Mouse (Mus musculus): ENCODE results near the gene Myo1b. TPM values are rescaled to one million over a fixed set of nuclear protein-coding genes. Genes with fewer than 3 reads are reported as not detected.

The Myo1b gene
- polyA plus RNA-seq, 1 experiment = 1.0 TPM

DNA sequence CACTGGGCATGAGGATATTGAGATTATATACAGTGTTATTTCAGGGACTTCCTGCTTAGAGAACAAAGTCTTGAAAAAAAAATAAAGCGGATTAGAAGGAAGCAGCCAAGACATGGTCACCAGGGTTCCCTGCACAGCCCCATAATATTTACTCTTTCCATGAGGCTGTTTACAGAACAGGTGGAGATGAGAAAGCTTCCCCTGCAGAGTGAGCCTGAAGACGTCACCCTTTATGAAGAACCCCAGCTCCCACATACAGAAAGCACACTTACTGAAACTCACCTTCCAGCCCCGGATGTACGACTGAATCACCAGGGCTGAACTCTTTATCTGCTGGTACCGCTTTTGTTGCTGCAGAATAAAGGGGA is 145.4 kb downstream of the Myo1b start:
- TF ChIP-seq POLR2A (IDR thresholded peaks at IDR 0.05; ENCODE audit: low read depth, low read length) (no peak), CTCF (IDR thresholded peaks at IDR 0.05; ENCODE audit: extremely low read depth, insufficient read depth, insufficient read length, insufficient replicate concordance) (no peak)
- DNase-seq (ENCODE audit: low read depth in 1 of 2, low spot score in 2 of 2) = no peak
- 88% methylated on average over 5 of the region's 5 CpGs for WGBS
- Histone ChIP-seq H3K27ac (ENCODE audit: insufficient read depth, low read length) (no peak overlapping the region), H3K4me3 (ENCODE audit: extremely low read depth, insufficient read depth, insufficient read length) (no peak overlapping the region), H3K27me3 (ENCODE audit: control insufficient read depth, insufficient read depth, low read length) (no peaks in the 10 kb centered on the region), H3K4me1 (ENCODE audit: control insufficient read depth, insufficient read depth, insufficient read length) (no peaks in the 10 kb centered on the region), H3K36me3 (ENCODE audit: control insufficient read depth, insufficient read depth, low read length) (no peaks in the 10 kb centered on the region)

DNA sequence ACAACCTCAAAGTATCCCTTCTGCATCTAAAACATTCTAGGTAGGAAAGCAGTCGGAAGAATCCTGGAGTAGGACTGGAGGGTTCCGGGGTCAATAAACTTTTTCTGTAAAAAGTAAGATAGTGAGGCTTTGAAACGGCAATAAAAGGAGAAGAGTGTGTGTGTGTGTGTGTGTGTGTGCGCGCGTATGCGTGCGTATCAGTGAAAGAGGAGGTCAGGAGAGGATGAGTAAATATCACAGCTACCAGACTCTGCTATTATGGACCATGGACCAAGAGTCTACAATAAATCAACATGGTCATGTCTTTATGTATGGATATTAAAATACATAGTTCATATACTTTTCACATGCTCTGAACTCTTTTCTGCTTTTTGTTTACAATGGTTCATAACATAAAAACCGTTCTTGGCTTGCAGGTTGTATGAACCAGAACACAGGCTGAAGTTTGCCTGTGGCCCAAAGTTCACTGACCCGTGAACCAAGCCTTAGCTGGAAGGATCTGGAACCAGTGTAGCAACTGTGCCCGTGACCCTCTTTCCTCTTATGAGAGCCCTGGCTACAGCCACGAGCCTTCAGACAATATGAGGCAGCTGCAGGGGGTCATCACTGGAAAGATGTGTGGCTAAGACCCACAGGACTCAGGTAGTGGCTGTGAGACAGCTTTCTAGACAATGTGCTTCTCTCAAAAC is 145.9 kb downstream of the Myo1b start:
- 93% methylated on average over 12 of the region's 12 CpGs for WGBS
- H3K36me3 ChIP-seq (ENCODE audit: control insufficient read depth, insufficient read depth, low read length) = no peaks in the 10 kb centered on the region
- H3K27ac ChIP-seq (ENCODE audit: insufficient read depth, low read length) = no peak overlapping the region
- no peak for TF ChIP-seq POLR2A (IDR thresholded peaks at IDR 0.05; ENCODE audit: low read depth, low read length)
- TF ChIP-seq CTCF (IDR thresholded peaks at IDR 0.05; ENCODE audit: extremely low read depth, insufficient read depth, insufficient read length, insufficient replicate concordance) = no peak
- no peak for DNase-seq (ENCODE audit: low read depth in 1 of 2, low spot score in 2 of 2)
- no peak overlapping the region for H3K4me3 ChIP-seq (ENCODE audit: extremely low read depth, insufficient read depth, insufficient read length)
- no peaks in the 10 kb centered on the region for H3K4me1 ChIP-seq (ENCODE audit: control insufficient read depth, insufficient read depth, insufficient read length)
- no peaks in the 10 kb centered on the region for H3K27me3 ChIP-seq (ENCODE audit: control insufficient read depth, insufficient read depth, low read length)

DNA sequence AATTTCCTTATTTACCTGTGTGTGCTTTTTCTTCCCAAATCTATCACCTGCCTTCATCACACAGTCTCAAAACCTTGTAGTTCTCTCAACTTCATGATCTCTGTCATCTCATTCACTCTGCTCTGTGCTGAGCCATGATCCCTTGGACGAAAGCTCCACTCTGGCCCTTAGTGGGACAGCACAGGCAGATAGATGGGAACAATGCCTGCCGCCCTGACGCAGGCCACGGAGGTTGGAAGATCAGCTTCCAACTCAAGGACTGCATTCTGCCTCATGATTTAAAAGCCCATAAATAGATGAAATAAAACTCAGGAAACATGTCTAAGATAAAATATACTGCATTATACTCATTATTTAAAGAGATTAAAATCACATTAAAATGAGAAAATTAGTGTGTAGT is 149.6 kb downstream of the Myo1b start:
- Histone ChIP-seq H3K4me3 (ENCODE audit: extremely low read depth, insufficient read depth, insufficient read length) (no peak overlapping the region), H3K27ac (ENCODE audit: insufficient read depth, low read length) (no peak overlapping the region), H3K4me1 (ENCODE audit: control insufficient read depth, insufficient read depth, insufficient read length) (no peaks in the 10 kb centered on the region), H3K27me3 (ENCODE audit: control insufficient read depth, insufficient read depth, low read length) (no peaks in the 10 kb centered on the region), H3K36me3 (ENCODE audit: control insufficient read depth, insufficient read depth, low read length) (no peaks in the 10 kb centered on the region)
- no peak for DNase-seq (ENCODE audit: low read depth in 1 of 2, low spot score in 2 of 2)
- no peak for TF ChIP-seq CTCF (IDR thresholded peaks at IDR 0.05; ENCODE audit: extremely low read depth, insufficient read depth, insufficient read length, insufficient replicate concordance)
- no peak for TF ChIP-seq POLR2A (IDR thresholded peaks at IDR 0.05; ENCODE audit: low read depth, low read length)
- 96% methylated on average over 4 of the region's 4 CpGs for whole genome bisulfite sequencing

DNA sequence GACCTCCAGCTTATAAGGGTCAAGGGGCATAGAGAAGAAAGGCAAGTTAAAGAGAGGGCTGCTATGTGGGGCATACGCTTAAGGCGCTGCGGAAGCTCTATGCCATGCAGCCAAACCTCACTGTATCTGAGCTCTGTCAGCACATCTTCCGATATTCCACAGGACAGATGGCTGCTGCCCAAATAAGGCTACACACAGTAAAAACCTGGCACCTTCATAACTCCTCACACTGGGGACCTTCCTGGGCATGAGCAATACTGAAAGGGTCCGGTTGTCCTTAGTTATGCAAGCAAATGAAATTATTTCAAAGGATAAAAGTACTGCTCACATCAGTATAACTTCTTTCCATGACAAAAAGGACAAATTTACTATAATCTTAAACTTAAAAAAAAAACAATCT is 150.7 kb downstream of the Myo1b start:
- DNase-seq (ENCODE audit: low read depth in 1 of 2, low spot score in 2 of 2) = no peak
- H3K4me3 ChIP-seq (ENCODE audit: extremely low read depth, insufficient read depth, insufficient read length) = no peak overlapping the region
- TF ChIP-seq CTCF (IDR thresholded peaks at IDR 0.05; ENCODE audit: extremely low read depth, insufficient read depth, insufficient read length, insufficient replicate concordance) (no peak), POLR2A (IDR thresholded peaks at IDR 0.05; ENCODE audit: low read depth, low read length) (no peak)
- H3K27ac ChIP-seq (ENCODE audit: insufficient read depth, low read length) = no peak overlapping the region
- H3K4me1 ChIP-seq (ENCODE audit: control insufficient read depth, insufficient read depth, insufficient read length) = no peaks in the 10 kb centered on the region
- WGBS = 92% methylated on average over 5 of the region's 5 CpGs
- no peaks in the 10 kb centered on the region for H3K27me3 ChIP-seq (ENCODE audit: control insufficient read depth, insufficient read depth, low read length)
- no peaks in the 10 kb centered on the region for H3K36me3 ChIP-seq (ENCODE audit: control insufficient read depth, insufficient read depth, low read length)

DNA sequence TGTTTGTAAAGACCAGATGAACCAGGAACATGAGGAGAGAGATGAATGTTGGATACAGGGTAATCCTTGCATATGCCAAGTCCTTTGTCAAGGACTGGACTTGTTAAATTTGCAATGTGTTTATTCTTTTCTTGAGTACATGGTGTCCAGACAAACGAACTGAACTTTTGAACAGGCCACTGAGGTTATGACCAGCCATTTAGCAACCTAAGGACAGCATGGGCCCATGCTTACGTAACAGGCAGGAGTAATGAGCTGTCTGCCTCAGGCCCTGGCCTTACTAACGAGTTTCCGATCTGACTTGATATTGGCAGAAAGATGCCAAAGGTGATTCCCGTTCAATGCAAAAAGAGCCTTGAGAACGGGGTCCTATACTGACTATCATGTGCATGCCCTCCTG is 156.2 kb downstream of the Myo1b start:
- Histone ChIP-seq H3K27ac (ENCODE audit: insufficient read depth, low read length) (no peak overlapping the region), H3K36me3 (ENCODE audit: control insufficient read depth, insufficient read depth, low read length) (no peaks in the 10 kb centered on the region), H3K4me1 (ENCODE audit: control insufficient read depth, insufficient read depth, insufficient read length) (peaks cover 2% of the 10 kb centered on the region; the same call in 1 of the 2 replicates), H3K27me3 (ENCODE audit: control insufficient read depth, insufficient read depth, low read length) (no peaks in the 10 kb centered on the region), H3K4me3 (ENCODE audit: extremely low read depth, insufficient read depth, insufficient read length) (no peak overlapping the region)
- TF ChIP-seq CTCF (IDR thresholded peaks at IDR 0.05; ENCODE audit: extremely low read depth, insufficient read depth, insufficient read length, insufficient replicate concordance) = no peak
- TF ChIP-seq POLR2A (IDR thresholded peaks at IDR 0.05; ENCODE audit: low read depth, low read length) = no peak
- DNase-seq (ENCODE audit: low read depth in 1 of 2, low spot score in 2 of 2) = no peak
- 84% methylated on average over 6 of the region's 6 CpGs for WGBS

DNA sequence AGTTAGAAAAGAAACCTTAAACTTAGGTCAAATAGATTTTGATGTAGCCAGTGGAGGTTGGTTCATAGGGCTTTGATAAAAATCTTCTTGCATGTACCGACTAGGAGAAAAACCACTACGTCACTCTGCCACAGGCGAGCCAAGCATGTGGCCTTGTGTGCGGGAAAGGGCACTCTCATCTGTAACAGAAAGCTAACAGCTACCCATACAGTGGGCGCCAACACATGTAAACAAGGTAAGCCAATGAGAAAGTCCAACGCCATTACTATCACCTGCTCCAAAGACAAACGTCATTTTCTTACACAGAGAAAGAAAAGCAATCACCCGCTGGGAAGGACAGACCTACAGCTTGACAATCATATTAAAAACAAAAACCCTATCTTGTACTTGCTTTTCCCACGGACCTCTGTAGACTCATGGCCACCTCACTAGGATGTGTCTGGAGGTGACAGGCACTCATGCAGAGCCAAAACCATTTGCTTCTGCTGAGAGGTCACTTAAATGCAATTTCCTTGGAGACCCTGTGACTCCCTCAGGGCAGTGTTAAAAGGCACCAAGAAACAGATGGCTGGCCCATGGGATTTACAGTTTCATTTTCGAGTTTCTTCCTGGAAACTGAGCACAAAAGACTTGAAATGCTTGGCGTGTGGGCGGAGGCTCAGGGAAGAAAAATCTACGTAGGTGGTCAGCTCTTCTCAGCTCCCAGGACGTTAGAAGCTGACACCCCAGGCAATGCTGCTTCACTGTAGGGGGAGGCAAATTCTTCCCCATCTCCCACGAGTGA is 157.4 kb downstream of the Myo1b start:
- H3K4me3 ChIP-seq (ENCODE audit: extremely low read depth, insufficient read depth, insufficient read length) = no peak overlapping the region
- H3K36me3 ChIP-seq (ENCODE audit: control insufficient read depth, insufficient read depth, low read length) = no peaks in the 10 kb centered on the region
- H3K27me3 ChIP-seq (ENCODE audit: control insufficient read depth, insufficient read depth, low read length) = no peaks in the 10 kb centered on the region
- no peak overlapping the region for H3K27ac ChIP-seq (ENCODE audit: insufficient read depth, low read length)
- TF ChIP-seq POLR2A (IDR thresholded peaks at IDR 0.05; ENCODE audit: low read depth, low read length) = no peak
- TF ChIP-seq CTCF (IDR thresholded peaks at IDR 0.05; ENCODE audit: extremely low read depth, insufficient read depth, insufficient read length, insufficient replicate concordance) = no peak
- no peak for DNase-seq (ENCODE audit: low read depth in 1 of 2, low spot score in 2 of 2)
- WGBS = 67% methylated on average over 15 of the region's 15 CpGs
- H3K4me1 ChIP-seq (ENCODE audit: control insufficient read depth, insufficient read depth, insufficient read length) = peaks cover 2% of the 10 kb centered on the region; the same call in 1 of the 2 replicates

DNA sequence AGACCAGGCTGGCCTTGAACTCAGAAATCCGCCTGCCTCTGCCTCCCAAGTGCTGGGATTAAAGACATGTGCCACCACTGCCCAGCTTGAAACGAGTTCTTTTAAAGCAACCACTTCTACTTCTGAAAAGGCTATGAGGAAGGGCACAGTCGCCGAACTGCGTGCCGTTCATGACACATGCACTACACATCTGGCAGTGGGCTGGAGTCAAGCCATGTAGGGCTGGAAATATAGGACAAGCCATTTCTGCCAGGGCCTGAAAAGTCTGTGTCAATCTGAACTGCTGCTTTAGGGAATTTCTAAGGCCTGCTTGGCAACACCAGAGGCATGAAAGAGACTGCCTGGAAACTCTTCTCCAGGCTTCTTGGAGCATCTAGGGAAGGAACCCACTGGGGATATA is 162.2 kb downstream of the Myo1b start:
- 96% methylated on average over 6 of the region's 6 CpGs for WGBS
- TF ChIP-seq POLR2A (IDR thresholded peaks at IDR 0.05; ENCODE audit: low read depth, low read length) = no peak
- no peak for TF ChIP-seq CTCF (IDR thresholded peaks at IDR 0.05; ENCODE audit: extremely low read depth, insufficient read depth, insufficient read length, insufficient replicate concordance)
- no peaks in the 10 kb centered on the region for H3K36me3 ChIP-seq (ENCODE audit: control insufficient read depth, insufficient read depth, low read length)
- H3K4me3 ChIP-seq (ENCODE audit: extremely low read depth, insufficient read depth, insufficient read length) = no peak overlapping the region
- no peaks in the 10 kb centered on the region for H3K27me3 ChIP-seq (ENCODE audit: control insufficient read depth, insufficient read depth, low read length)
- no peaks in the 10 kb centered on the region for H3K4me1 ChIP-seq (ENCODE audit: control insufficient read depth, insufficient read depth, insufficient read length)
- H3K27ac ChIP-seq (ENCODE audit: insufficient read depth, low read length) = no peak overlapping the region
- no peak for DNase-seq (ENCODE audit: low read depth in 1 of 2, low spot score in 2 of 2)

Data from spleen, adult 2 months (tissue).